Mouse (Mus musculus) intestine, embryonic 16.5 days (tissue): ENCODE results near the gene Fam207a. TPM values are rescaled to one million over a fixed set of nuclear protein-coding genes. Genes with fewer than 3 reads are reported as not detected.

ENCODE experiments used
- ATAC-seq: fragments of 200-750 bp; cut with Nextera tagmentation; 2 replicates; pipeline ENCODE4 v1.8.0; 2017; ENCODE audit warnings: moderate TSS enrichment, moderate library complexity
- H3K27ac ChIP-seq: fragments of 300-500 bp; sonication (generic); 2 replicates; pipeline ENCODE4 v1.5.1; 2014; ENCODE audit warnings: mild to moderate bottlenecking, low read length
- H3K27me3 ChIP-seq: fragments of 300-500 bp; sonication (generic); replicated peaks from 2 replicates; pipeline ENCODE4 v1.6.1; 2014; ENCODE audit warnings: low read length, control low read depth, mixed read lengths; ENCODE audit not compliant: control insufficient read depth, insufficient read depth
- H3K36me3 ChIP-seq: fragments of 300-500 bp; sonication (generic); 2 replicates; pipeline ENCODE4 v1.6.1; 2014; ENCODE audit warnings: low read length, control low read depth; ENCODE audit not compliant: control insufficient read depth, insufficient read depth
- H3K4me1 ChIP-seq: fragments of 300-500 bp; sonication (generic); 2 replicates; pipeline ENCODE4 v1.6.1; 2014; ENCODE audit warnings: low read length, control low read depth, mixed read lengths; ENCODE audit not compliant: control insufficient read depth, insufficient read depth
- H3K4me2 ChIP-seq: fragments of 300-500 bp; sonication (generic); 2 replicates; pipeline ENCODE4 v1.6.1; 2014; ENCODE audit warnings: low read depth, low read length, control low read depth
- H3K4me3 ChIP-seq: fragments of 300-500 bp; sonication (generic); 2 replicates; pipeline ENCODE4 v1.5.1; 2014; ENCODE audit warnings: mild to moderate bottlenecking, low read length
- H3K9ac ChIP-seq: fragments of 300-500 bp; sonication (generic); 2 replicates; pipeline ENCODE4 v1.6.1; 2014; ENCODE audit warnings: low read depth, low read length
- H3K9me3 ChIP-seq: fragments of 300-500 bp; sonication (generic); 2 replicates; pipeline ENCODE4 v1.6.1; 2016; ENCODE audit warnings: low read length, control low read depth; ENCODE audit not compliant: control insufficient read depth
- WGBS: fragments of 180-500 bp; shearing (Covaris S2); extraction: QIAGEN DNeasy Blood & Tissue Kit; methylation state at CpG from one replicate; pipeline ENCODE4 v1.1.7; 2014; 5-methylcytosine and 5-hydroxymethylcytosine counted together
- polyA plus RNA-seq: library from polyadenylated mRNA; unstranded; fragments of >200 nt; fragmentation: Nextera tagmentation; extraction: Ambion mirVana; gene quantifications from 2 replicates; pipeline ENCODE4 v1.2.1, GENCODE M21; 2015

Gene Fam207a
- 39.0 and 43.8 TPM in 2 replicates for polyA plus RNA-seq

- ATAC-seq, result peak; percentile 92
- peaks cover 22% of the 10 kb centered on the region for H3K4me1 ChIP-seq
- no peaks in the 10 kb centered on the region for H3K27me3 ChIP-seq
- peak within 1 kb of the TSS; percentile 81 for H3K27ac ChIP-seq
- peak within 1 kb of the TSS; percentile 81 for H3K4me3 ChIP-seq
- WGBS, result under 1% methylated on average over 75 of the region's 75 CpGs
- peak within 1 kb of the TSS; percentile 79 for H3K4me2 ChIP-seq
- peak within 1 kb of the TSS; percentile 93 for H3K9ac ChIP-seq
- H3K9me3 ChIP-seq, result no peaks in the 10 kb centered on the region
- H3K36me3 ChIP-seq, result peaks cover 3% of the 10 kb centered on the region
These were observed at the start of gene Fam207a for GRCm38 (mm10) chr10:77515385-77516348. TSS of gene Fam207a (minus strand) at chr10:77515785.

- Histone ChIP-seq H3K27ac (no peak overlapping the region), H3K4me3 (no peak overlapping the region), H3K9ac (no peak overlapping the region), H3K4me2 (no peak overlapping the region), H3K27me3 (no peaks in the 10 kb centered on the region), H3K4me1 (peaks cover 15% of the 10 kb centered on the region), H3K36me3 (no peaks in the 10 kb centered on the region), H3K9me3 (no peaks in the 10 kb centered on the region)
- WGBS, result 81% methylated on average over 8 of the region's 8 CpGs
- ATAC-seq, result no peak
These were observed 49.4 kb upstream of the Fam207a start for GRCm38 (mm10) chr10:77565005-77565404.

- Histone ChIP-seq H3K27me3 (no peaks in the 10 kb centered on the region), H3K27ac (no peak overlapping the region), H3K9ac (no peak overlapping the region), H3K4me3 (no peak overlapping the region), H3K4me1 (no peaks in the 10 kb centered on the region), H3K36me3 (no peaks in the 10 kb centered on the region), H3K9me3 (no peaks in the 10 kb centered on the region), H3K4me2 (no peak overlapping the region)
- 65% methylated on average over 2 of the region's 2 CpGs for WGBS
- ATAC-seq, result no peak
These were observed 45.9 kb upstream of the Fam207a start for GRCm38 (mm10) chr10:77561508-77561907.

- ATAC-seq, result no peak
- no peaks in the 10 kb centered on the region for H3K4me1 ChIP-seq
- no peak overlapping the region for H3K4me3 ChIP-seq
- no peaks in the 10 kb centered on the region for H3K36me3 ChIP-seq
- no peaks in the 10 kb centered on the region for H3K9me3 ChIP-seq
- H3K9ac ChIP-seq, result no peak overlapping the region
- WGBS, result 84% methylated on average over 9 of the region's 9 CpGs
- no peaks in the 10 kb centered on the region for H3K27me3 ChIP-seq
- no peak overlapping the region for H3K27ac ChIP-seq
- H3K4me2 ChIP-seq, result no peak overlapping the region
These were observed 45.2 kb upstream of the Fam207a start for GRCm38 (mm10) chr10:77560830-77561229.

GRCm38 (mm10) chr10:77560090-77560489 lies 44.5 kb upstream of the Fam207a start:
- 87% methylated on average over 11 of the region's 11 CpGs for WGBS

GRCm38 (mm10) chr10:77557641-77558040 lies 42.1 kb upstream of the Fam207a start:
- Histone ChIP-seq H3K9me3 (no peaks in the 10 kb centered on the region), H3K9ac (no peak overlapping the region), H3K4me1 (no peaks in the 10 kb centered on the region), H3K4me2 (no peak overlapping the region), H3K27ac (no peak overlapping the region), H3K27me3 (no peaks in the 10 kb centered on the region), H3K36me3 (no peaks in the 10 kb centered on the region), H3K4me3 (no peak overlapping the region)
- 85% methylated on average over 4 of the region's 4 CpGs for WGBS
- ATAC-seq, result no peak

More at GRCm38 (mm10) chr10:77560090-77560489, 44.5 kb upstream of the Fam207a start:
- Histone ChIP-seq H3K36me3 (no peaks in the 10 kb centered on the region), H3K27ac (no peak overlapping the region), H3K9me3 (no peaks in the 10 kb centered on the region), H3K27me3 (no peaks in the 10 kb centered on the region), H3K9ac (no peak overlapping the region), H3K4me2 (no peak overlapping the region), H3K4me1 (no peaks in the 10 kb centered on the region), H3K4me3 (no peak overlapping the region)
- no peak for ATAC-seq

- 84% methylated on average over 7 of the region's 7 CpGs for WGBS
These were observed 41.0 kb upstream of the Fam207a start for GRCm38 (mm10) chr10:77556631-77557030.

GRCm38 (mm10) chr10:77554918-77555317 lies 39.3 kb upstream of the Fam207a start:
- H3K4me2 ChIP-seq, result no peak overlapping the region
- H3K36me3 ChIP-seq, result no peaks in the 10 kb centered on the region
- H3K9me3 ChIP-seq, result no peaks in the 10 kb centered on the region
- H3K9ac ChIP-seq, result no peak overlapping the region
- WGBS, result 86% methylated on average over 4 of the region's 4 CpGs
- no peak overlapping the region for H3K4me3 ChIP-seq
- no peak for ATAC-seq
- no peak overlapping the region for H3K27ac ChIP-seq
- H3K4me1 ChIP-seq, result no peaks in the 10 kb centered on the region
- no peaks in the 10 kb centered on the region for H3K27me3 ChIP-seq

More at GRCm38 (mm10) chr10:77556631-77557030, 41.0 kb upstream of the Fam207a start:
- Histone ChIP-seq H3K4me3 (no peak overlapping the region), H3K9ac (no peak overlapping the region), H3K4me2 (no peak overlapping the region), H3K27ac (no peak overlapping the region), H3K36me3 (no peaks in the 10 kb centered on the region), H3K9me3 (no peaks in the 10 kb centered on the region), H3K4me1 (no peaks in the 10 kb centered on the region), H3K27me3 (no peaks in the 10 kb centered on the region)
- ATAC-seq, result no peak

- no peaks in the 10 kb centered on the region for H3K36me3 ChIP-seq
- no peaks in the 10 kb centered on the region for H3K27me3 ChIP-seq
- no peaks in the 10 kb centered on the region for H3K9me3 ChIP-seq
- H3K9ac ChIP-seq, result no peak overlapping the region
- no peaks in the 10 kb centered on the region for H3K4me1 ChIP-seq
- no peak overlapping the region for H3K4me3 ChIP-seq
- ATAC-seq, result no peak
- 77% methylated on average over 4 of the region's 4 CpGs for WGBS
- no peak overlapping the region for H3K4me2 ChIP-seq
- no peak overlapping the region for H3K27ac ChIP-seq
These were observed 37.7 kb upstream of the Fam207a start for GRCm38 (mm10) chr10:77553285-77553684.
